Mouse (Mus musculus) brain, embryonic 14.5 days (tissue): ENCODE results near the gene Wdr25.

Source experiments
- CTCF ChIP-seq: fragments of 200-500 bp; IDR thresholded peaks from 2 replicates; pipeline ENCODE4 v1.5.1; 2012; ENCODE audit warnings: inconsistent platforms, mild to moderate bottlenecking, moderate library complexity, borderline replicate concordance; ENCODE audit not compliant: insufficient read depth, insufficient read length; ENCODE audit errors: extremely low read depth
- POLR2A ChIP-seq: fragments of 200-500 bp; IDR thresholded peaks from 2 replicates; pipeline ENCODE4 v1.6.1; 2012; ENCODE audit warnings: mild to moderate bottlenecking, inconsistent platforms, borderline replicate concordance; ENCODE audit not compliant: poor library complexity, insufficient read depth, insufficient read length, severe bottlenecking; ENCODE audit errors: extremely low read depth

GRCm38 (mm10) chr12:108959639-108960219 is 66.3 kb downstream of the Wdr25 start:
- no peak for TF ChIP-seq POLR2A
- no peak for TF ChIP-seq CTCF
